Mouse (Mus musculus) gastrocnemius, adult 2 months (tissue): Measurements from ENCODE around the gene Igf2bp2. TPM values are rescaled to one million over a fixed set of nuclear protein-coding genes. Genes with fewer than 3 reads are reported as not detected.

Experiments
- DNase-seq: peaks from one replicate; pipeline ENCODE4 v3.0.0; 2022
- H3K27ac ChIP-seq: fragments of 200-600 bp; 2 replicates; pipeline ENCODE4 v1.8.1; 2022; ENCODE audit warnings: mild to moderate bottlenecking
- H3K4me3 ChIP-seq: fragments of 200-600 bp; 2 replicates; pipeline ENCODE4 v1.8.1; 2022; ENCODE audit warnings: mild to moderate bottlenecking, moderate library complexity
- CTCF ChIP-seq: fragments of 200-600 bp; IDR thresholded peaks from 2 replicates; pipeline ENCODE4 v1.8.1; 2022; ENCODE audit warnings: antibody characterized with exemption, mild to moderate bottlenecking, moderate library complexity
- intact Hi-C: fragments of 180-260 bp; cut with DNase I; formaldehyde crosslinking; loops from one replicate; pipeline ENCODE4 v1.15.1; 2025
- total RNA-seq, 2 experiments: library from RNA; stranded (reverse); gene quantifications; 2 replicates each; pipeline ENCODE4 v1.2.3; 2021

Igf2bp2 gene
- total RNA-seq, 2 experiments from 2014 or later: 1.3 to 5.2 TPM

DNA sequence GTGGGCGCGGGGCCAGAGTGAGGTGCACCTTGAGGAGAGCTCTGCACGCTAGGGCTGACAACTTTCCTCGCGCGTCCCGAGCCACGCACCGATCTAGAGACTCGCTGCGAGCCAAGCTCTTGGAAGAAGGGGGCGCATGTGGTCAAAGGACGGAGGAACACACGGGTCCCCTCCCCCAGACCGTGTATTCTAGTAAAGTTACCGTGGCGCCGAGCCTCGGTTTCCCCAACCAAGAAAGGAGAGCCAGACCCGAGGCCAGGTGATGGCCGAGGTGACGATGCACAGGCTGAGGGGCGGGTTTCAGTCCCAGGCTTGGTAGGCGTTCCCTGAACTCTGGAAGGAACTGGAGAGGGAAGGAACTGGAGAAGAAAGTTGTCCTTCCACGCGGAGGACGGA lies 355 bp upstream of the Igf2bp2 start:
- Histone ChIP-seq H3K27ac (0 out of 2 replicates have a peak overlapping the region, but pooled peaks have one; percentile 20), H3K4me3 (peak overlapping the region; percentile 77)
- DNase-seq: peak; percentile 34
- TF ChIP-seq CTCF: no peak
- intact Hi-C loops: no loop called here

DNA sequence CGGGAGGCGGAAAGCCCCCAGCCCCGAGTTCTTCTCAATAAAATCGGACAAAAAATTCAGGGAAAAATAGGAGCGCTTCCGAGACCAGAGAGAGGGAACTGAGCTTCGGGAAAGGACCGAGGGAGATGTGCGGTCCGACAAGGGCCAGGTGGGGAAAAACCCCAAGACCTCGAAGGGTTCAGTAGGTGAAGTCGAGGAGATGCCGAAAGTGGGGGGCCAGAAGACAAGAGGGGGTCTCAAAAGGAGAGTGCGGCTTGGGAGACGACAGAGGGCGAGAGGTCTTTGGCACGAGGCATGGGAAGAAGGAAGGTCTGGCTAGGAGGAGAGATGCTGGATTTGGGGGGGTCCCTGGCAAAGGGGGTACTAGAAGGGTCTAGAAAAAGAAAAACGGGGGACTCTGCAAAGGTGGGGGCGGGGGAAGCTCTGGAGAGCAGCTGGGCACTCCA lies 1.0 kb downstream of the Igf2bp2 start:
- intact Hi-C loops: no loop called here
- Histone ChIP-seq H3K4me3 (peak overlapping the region; percentile 77), H3K27ac (peak overlapping the region; percentile 74; the same call in 1 of the 2 replicates)
- TF ChIP-seq CTCF: no peak
- no peak for DNase-seq

DNA sequence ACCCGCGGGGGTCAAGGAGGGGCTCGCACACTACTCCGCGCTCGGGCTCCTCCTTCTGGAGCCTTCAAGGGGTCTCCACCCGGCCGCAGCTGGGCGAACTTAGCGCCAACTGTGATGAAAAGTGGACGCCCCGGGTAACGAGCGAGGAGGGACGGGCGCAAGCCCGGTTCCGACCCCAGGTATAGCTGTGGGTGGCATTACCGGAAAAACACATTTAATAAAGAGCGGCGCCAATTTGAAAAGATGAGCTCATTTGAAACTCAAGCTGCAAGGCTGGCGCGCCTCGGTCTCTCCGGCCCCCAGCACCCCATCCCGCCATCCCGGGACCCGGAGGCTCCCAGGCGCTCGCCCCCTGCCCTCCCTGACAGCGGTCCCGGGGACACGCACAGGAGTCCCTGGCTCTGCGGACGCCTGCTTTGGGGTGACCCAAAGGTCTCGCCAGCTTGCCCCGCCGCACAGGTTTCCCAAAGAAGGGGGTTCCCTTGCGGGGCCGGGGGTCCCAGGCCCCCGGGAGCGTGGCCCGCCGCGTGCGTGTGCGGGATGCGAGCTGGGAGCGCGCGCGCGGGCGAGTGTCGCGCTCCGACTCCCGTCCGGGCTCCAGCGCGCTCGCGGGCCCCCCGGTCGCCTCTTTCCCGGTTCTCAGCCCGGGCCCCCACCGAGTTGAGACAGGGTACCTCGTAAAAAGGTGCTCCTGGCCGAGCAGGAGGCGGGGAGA lies 1.6 kb downstream of the Igf2bp2 start:
- no peak for TF ChIP-seq CTCF
- intact Hi-C loops: no loop called here
- H3K4me3 ChIP-seq: peak overlapping the region; percentile 77
- peak overlapping the region; percentile 74; the same call in 1 of the 2 replicates for H3K27ac ChIP-seq
- DNase-seq: peak; percentile 38

DNA sequence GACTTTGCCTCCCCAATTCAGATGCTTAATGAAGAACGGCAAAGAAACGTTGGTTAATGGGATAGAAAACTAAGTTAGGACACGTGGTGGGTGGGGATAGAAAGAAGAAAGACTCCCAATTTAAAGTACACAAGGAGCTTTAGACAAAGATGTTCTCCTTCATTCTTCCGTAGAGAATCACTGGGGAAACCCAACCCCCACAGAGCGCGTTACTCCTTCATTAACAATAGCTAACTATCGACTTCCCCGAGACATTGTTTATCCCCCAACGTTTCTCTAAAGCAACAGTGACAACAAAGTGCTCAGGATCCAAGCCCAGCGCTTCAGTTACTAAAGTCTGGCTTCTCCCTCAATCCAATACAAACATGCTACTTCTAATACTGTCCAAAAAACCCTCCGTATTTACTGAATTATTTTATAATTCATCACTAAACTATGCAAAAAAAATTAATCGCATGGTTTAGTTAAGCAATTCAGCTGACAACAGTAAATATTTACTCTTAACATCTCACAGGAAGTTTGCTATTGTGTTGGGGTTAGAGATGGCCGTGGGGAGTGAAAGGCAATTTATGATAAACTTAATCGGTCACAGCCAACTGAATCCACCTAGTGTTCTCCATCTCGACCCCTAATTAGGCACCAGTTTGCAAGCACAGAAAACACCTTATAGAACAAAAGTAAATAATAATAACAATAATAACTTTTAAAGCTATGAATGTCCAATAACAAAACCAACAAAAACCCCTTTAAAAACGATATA lies 2.5 kb downstream of the Igf2bp2 start:
- intact Hi-C loops: no loop called here
- Histone ChIP-seq H3K4me3 (peak overlapping the region; percentile 77), H3K27ac (no peak overlapping the region)
- TF ChIP-seq CTCF: no peak
- no peak for DNase-seq

DNA sequence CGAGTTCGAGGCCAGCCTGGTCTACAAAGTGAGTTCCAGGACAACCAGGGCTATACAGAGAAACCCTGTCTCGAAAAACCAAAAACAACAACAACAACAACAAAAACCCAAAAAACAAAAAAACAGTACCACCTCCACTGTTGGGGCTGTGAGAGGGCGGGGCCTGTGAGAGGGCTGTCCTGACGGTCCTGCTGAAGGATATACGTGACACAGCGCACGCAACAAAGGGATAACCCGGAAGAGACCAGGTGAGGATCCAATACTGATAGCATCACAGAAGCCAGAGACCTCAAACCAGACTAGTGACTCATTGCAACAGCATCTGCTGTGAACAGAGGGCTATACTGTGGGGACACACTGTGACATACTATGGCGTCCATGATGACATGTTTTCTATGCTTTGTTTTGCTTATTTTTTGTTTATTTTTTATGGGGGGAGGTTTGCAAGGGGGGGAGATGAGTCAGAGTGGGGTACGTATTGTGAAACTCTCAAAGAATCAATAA lies 10.1 kb downstream of the Igf2bp2 start:
- intact Hi-C loops: no loop called here
- H3K27ac ChIP-seq: no peak overlapping the region
- no peak overlapping the region for H3K4me3 ChIP-seq
- no peak for TF ChIP-seq CTCF
- DNase-seq: no peak

DNA sequence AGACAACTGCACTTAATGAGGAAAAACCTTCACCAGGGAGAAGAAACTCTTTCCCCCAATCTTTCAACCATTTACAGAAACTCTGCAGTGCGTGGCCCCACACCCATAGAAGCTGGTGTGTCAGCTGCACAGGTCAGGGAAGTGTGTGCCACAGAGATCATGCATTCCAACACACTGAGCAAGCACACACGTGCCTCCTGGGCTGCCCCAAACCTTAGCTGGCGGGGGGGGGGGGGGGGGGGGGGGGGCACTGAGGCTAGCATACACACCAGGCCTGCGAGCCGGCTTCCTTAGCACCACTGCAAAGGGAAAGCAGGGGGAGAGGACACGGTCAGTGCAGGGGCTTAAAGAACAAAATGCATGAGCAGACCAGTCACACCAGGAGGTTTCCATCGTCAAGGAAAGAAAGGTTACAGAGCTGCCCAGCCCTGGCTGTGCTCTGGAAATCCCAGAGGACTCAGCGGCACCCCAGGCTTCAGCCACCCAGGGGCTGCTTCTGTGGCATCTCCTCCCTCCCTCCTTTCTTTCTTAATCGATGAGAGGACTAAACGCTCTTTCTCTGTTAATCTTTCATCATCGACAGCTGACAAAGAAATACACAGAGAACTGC lies 11.3 kb downstream of the Igf2bp2 start:
- no peak for DNase-seq
- no peak for TF ChIP-seq CTCF
- no peak overlapping the region for H3K27ac ChIP-seq
- H3K4me3 ChIP-seq: no peak overlapping the region
- intact Hi-C loops: no loop called here

DNA sequence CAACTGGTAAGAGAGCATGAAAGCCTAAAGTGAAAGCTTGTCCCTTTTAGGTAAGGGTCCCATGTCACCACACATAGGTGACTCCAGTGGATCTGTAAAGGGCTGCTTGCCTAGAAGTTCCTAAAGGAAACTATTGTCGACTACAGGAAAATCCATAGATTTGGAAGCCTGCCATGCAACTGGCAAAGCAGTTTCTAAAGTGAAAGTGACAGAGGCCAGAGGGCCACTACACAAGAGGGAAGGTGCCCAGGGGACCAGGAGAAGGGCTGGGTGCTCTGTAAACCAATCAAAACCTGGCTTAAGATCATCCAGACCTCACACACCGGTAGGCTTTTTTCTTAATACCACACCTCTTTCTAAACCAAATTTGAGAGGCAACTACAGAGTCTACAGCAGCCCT lies 12.7 kb downstream of the Igf2bp2 start:
- DNase-seq: no peak
- Histone ChIP-seq H3K4me3 (peak overlapping the region; percentile 25; the same call in 1 of the 2 replicates), H3K27ac (peak overlapping the region; percentile 40)
- intact Hi-C loops: no loop called here
- no peak for TF ChIP-seq CTCF

DNA sequence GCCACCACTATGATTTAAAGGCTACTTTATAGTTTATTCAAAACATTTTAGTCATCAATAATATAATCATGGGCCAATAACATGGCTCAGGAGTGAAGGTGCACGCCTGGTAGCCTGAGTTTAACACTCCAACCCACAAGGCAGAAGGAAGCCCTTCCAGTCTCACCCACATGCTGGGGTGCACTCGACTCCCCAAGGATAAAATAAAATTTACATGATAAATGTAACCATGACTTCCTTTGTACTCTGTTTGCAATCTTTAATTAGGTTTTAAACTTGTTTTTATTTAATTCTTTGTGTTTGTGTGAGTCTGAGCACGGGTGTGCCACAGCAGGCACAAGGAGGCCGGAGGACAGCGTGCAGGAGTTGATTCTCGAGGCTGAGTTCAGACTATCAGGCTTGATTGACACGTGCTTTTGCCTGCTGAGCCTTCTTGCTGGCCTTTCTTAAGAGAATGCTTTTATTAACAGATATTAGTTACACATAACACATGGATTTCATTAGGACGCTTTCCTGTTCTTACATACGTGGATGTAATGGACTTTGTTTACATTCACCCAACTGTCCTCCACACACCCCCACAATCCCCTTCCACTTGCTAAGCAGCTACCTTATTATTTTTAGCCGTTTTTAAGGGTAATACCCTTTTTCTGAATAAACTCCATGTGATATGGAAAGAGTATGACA lies 13.3 kb downstream of the Igf2bp2 start:
- intact Hi-C loops: no loop called here
- H3K27ac ChIP-seq: peak overlapping the region; percentile 40; the same call in 1 of the 2 replicates
- no peak for TF ChIP-seq CTCF
- peak overlapping the region; percentile 25; the same call in 1 of the 2 replicates for H3K4me3 ChIP-seq
- no peak for DNase-seq

DNA sequence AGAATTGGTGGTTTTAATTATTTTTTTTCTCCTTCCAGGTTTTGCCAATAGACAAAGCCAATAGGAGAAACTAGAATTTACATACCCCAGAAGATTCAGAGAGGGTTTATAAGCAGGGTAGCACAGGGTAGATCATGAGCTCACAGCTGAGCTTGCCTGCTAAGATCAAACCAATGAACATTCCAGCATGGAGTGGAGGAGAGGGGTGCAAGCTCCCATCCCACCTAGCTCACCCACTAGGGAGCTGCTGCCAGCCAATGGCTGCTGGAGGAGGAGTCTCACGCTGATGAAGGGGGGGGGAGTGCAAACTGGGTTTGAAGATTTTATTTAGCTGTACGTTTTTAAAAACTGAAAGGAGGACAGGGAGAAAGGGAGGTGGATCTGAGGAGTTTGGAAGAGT lies 14.0 kb downstream of the Igf2bp2 start:
- Histone ChIP-seq H3K4me3 (no peak overlapping the region), H3K27ac (no peak overlapping the region)
- TF ChIP-seq CTCF: no peak
- DNase-seq: no peak
- intact Hi-C loops: no loop called here

DNA sequence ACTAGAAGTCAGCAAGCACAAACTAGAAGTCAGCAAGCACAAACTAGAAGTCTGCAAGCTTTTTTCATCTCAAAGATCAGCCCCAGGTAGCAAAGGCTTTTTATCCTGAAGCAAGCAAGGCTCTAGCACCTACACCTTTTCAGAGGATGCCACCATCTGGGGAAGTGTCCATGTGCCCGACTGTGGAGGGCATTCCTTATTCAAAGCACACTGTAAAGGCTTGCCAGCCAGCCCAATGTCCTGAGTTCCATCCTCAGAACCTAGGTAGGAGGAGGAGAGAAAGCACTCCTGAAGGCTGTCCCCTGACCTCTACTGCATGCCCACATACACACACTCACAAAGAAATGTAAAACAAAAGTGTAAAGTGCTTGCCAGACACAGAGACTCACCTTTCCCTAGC lies 16.0 kb downstream of the Igf2bp2 start:
- intact Hi-C loops: no loop called here
- no peak for TF ChIP-seq CTCF
- Histone ChIP-seq H3K4me3 (no peak overlapping the region), H3K27ac (no peak overlapping the region)
- DNase-seq: no peak

DNA sequence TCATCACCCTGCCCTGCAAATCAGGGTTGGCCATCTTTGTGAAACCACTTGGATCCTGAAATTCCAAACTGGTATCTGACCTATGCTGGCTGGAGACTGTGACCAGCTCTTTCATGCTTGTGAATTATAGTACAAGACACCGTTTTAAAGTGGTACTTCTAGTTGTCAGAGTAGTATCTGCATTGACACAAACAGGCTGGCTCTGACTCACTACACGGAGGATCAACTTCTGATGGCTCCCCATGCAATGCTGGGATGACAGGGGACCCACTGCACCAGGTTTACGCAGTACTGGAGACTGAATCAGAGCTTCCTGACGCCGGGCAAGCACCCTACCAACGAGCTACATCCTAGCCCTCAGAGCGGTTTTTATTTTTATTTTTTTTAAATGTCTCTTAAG lies 17.0 kb downstream of the Igf2bp2 start:
- no peak overlapping the region for H3K27ac ChIP-seq
- TF ChIP-seq CTCF: no peak

DNA sequence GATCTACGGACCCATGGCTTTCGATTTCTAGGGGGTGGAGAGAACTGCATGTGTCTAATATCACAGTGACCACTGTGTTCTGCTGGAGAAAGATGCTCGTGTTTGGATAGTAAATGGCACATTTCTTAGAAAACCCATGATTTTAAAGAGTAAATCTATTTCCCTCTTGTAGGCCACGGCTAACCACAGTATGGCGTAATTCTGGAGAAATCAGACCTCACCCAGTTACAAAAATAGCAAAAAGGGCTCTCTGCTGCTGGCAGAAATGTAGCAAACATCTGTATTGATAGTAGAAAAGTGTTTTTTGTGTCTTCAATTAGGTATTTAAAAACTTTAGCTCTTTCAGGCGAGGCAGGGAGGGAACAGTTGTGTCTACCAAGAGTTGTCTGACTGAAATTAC lies 18.6 kb downstream of the Igf2bp2 start:
- intact Hi-C loops: no loop called here
- Histone ChIP-seq H3K27ac (no peak overlapping the region), H3K4me3 (no peak overlapping the region)
- no peak for TF ChIP-seq CTCF
- DNase-seq: no peak

More for the DNA sequence above, 17.0 kb downstream of the Igf2bp2 start:
- intact Hi-C loops: no loop called here
- H3K4me3 ChIP-seq: no peak overlapping the region
- no peak for DNase-seq
